Mouse (Mus musculus) heart, postnatal 10 days (tissue): ENCODE measurements at regions not wholly inside any gene's neighbourhood (a gene's known extent, or its start where the extent isn't known, plus 50 kb on each side); places are given as distances from the start of the nearest gene placed in this dataset.

Experiments
- DNase-seq, 2 experiments: peaks; one replicate each; pipeline ENCODE4 v3.0.0; 2021
- intact Hi-C: fragments of 180-260 bp; cut with DNase I; formaldehyde crosslinking; loops from one replicate; pipeline ENCODE4 v1.15.1; 2025

- intact Hi-C loops: no loop called here
Measured at GRCm38 (mm10) chr8:26437571-26437970, 318.2 kb downstream of the Gm45692 start.

GRCm38 (mm10) chr8:26438246-26438862, 319.0 kb downstream of the Gm45692 start:
- intact Hi-C loops: no loop called here
- DNase-seq: no peak

More at GRCm38 (mm10) chr8:26437571-26437970, 318.2 kb downstream of the Gm45692 start:
- DNase-seq: no peak

DNA sequence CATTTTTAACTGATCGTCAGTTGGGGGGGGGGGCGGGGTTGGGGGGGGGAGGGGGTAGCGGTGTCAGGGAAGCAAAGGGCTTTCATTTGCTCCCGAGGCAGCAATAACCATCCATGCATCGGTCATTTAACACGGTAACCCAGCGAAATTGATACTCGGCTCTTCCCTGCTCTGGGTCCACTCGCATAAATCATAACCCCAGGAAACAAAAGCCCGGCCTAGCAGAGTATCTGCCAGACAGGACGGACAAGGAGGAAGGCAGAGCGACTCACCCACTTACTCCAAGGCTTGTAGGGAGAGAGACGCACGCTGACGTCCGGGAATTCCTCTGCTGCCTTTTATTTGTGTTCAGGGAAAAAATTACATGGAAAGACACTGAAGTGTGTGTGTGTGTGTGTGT, 319.5 kb downstream of the Gm45692 start:
- intact Hi-C loops: no loop called here

GRCm38 (mm10) chr8:26441268-26442030, 322.1 kb downstream of the Gm45692 start:
- intact Hi-C loops: loop anchor here (2.0 to 5.0 kb wide), 3 partner anchors 59 to 257 kb away; no protein-coding TSS in a partner anchor
- peak; percentile 13 to 32 for DNase-seq

More for the DNA sequence above, 319.5 kb downstream of the Gm45692 start:
- no peak for DNase-seq

- intact Hi-C loops: loop anchor here (1.0 to 5.0 kb wide), 4 partner anchors 61 to 538 kb away; no protein-coding TSS in a partner anchor
- peak; percentile 82 to 90 for DNase-seq
Measured at GRCm38 (mm10) chr8:26443041-26443440, 323.7 kb downstream of the Gm45692 start.

GRCm38 (mm10) chr8:26443735-26444134, 324.4 kb downstream of the Gm45692 start:
- DNase-seq: no peak
- intact Hi-C loops: loop anchor here (1.0 to 5.0 kb wide), 4 partner anchors 61 to 538 kb away; no protein-coding TSS in a partner anchor

GRCm38 (mm10) chr8:26445991-26446390, 326.7 kb downstream of the Gm45692 start:
- no peak for DNase-seq
- intact Hi-C loops: no loop called here

DNA sequence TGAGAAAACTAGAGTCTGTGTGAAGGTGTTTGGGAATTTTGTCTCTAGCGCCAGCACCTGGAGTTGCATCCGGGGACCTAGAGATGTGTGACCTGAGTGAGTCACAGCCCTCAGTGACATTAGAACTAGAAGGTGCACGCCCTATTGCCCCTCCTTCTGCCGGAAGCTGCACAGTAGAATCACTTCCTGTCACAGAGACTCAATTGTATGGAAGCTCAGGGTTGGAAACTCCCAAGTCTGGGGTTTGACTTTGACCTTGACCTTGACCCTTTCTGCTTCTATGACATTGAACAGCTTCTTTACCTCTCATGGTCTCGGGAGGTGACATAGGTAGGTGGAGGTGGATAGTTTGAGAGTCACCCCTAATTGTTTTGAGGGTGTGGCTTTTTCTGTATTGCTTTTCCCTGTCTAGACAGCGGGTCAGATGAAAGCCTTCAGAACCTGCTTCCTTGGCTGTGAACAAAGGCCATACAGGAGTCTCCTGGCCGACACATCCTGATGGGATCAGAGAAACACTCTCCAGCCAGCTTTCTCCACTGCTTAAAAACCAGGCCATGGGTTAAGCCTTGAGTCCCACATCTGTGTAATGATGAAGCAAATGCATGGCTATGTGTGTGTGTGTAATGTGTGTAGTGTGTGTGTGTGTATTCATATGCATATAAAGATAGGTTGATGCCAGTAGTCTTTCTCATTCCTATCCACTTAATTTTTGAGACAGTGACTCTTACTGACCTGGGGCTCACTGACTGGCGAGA, 328.7 kb downstream of the Gm45692 start:
- no peak for DNase-seq

DNA sequence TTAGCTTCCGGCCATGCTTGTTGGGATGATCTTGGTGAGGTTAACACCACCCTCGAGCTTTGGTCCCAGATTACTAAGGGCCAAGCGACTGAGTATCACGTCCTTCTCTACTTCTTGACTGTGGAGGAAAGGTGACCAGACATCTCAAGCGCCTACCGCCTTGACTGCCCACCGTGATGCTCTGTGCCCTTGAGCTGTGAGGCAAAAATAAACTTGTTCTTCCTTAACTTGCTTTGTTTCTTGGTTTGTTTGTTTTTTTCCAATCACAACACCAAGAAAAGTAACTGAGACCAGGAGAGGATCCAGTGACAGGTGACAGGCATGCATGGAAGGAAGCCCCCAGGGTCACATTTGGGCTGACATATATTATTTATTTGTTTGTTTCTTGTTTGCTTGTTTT, 330.0 kb downstream of the Gm45692 start:
- DNase-seq: no peak
- intact Hi-C loops: no loop called here

More for the DNA sequence above, 328.7 kb downstream of the Gm45692 start:
- intact Hi-C loops: no loop called here

DNA sequence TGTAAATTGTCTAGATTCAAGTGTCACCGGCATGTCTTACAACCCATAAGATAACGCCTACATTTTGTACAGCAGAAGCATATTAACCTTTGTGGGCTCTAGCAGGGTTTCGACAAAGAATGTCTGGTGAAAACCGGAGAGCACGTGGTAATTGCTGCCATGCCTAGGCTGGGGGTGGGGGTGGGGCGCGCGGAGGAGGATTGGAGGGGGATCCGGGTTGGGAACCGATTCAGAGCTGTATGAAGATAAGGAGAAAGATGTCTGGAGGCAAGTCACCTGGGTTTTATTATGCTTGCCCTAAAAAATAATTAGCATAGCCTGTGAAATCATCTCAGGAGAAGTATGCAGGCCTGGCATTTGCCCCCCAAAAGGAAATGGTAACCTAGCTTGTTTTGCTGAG, 331.2 kb downstream of the Gm45692 start:
- DNase-seq: no peak
- intact Hi-C loops: no loop called here

DNA sequence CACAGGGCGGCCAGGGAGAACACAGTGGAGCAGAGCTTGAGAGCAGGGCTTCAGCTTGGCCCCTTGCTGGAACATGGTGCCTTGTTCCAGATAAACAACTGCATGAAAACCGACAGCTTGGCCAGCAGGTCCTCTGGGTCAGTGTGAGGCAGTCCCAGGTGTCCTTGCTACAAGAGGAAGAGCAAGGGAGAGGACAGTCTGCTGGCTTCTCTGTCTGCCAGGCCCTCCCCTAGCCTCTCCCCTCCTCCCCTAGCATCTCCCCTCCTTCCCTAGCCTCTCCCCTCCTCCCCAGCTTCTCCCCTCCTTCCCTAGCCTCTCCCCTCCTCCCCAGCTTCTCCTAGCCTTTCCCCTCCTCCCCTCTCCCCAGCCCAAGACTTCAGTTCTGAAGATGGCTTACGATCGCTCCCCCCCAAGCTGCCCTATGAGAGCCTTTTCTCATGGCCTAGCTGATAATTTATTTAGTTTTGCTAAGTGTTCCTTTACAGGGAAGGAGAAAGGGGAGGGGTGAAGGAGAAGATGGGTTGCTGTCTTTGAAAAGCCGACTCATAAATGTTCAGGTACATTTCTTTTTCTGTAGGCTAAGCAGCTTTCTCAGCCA, 333.7 kb downstream of the Gm45692 start:
- no peak for DNase-seq
- intact Hi-C loops: no loop called here

DNA sequence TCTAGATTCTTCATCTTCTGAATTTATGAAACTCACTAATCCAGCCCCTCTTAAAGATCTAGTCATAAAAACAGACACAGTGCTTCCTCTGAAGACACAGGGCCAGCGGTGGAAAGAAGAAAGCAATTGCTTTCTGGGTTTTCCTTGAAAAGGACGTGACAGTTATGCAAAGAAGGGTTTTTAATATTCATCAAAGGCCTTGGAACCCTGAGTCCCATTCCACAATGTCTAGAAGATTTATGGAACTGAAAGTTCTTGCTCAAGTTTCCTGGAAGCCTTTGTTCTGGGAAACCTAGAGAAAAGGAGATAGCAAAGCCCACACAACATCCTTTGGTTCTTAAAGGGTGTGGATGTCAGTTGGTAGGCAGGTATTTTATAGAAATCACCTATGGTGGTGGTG, 346.0 kb downstream of the Gm45692 start:
- intact Hi-C loops: no loop called here
- DNase-seq: no peak

- DNase-seq: no peak
- intact Hi-C loops: no loop called here
Measured at GRCm38 (mm10) chr8:26468441-26468840, 349.1 kb downstream of the Gm45692 start.

DNA sequence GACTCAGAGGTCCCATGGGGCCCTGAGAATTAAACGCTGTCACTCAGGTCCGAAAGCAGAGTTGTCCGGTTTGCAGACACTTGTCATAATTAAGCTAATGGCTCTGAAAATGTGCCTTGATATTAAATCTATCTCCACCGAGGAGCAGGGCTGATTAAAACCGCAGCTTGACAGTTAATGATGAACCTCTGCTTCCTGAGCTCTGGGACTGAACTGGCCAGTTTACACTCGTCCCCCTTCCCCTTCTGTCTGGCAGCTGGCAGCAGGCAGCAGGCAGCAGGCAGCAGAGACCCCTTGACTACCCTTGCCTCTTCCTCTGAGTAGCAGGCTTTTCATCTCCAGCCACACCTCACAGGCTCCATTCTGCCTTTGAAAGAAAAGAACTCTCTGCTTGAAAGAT, 350.4 kb downstream of the Gm45692 start:
- intact Hi-C loops: no loop called here
- no peak for DNase-seq

DNA sequence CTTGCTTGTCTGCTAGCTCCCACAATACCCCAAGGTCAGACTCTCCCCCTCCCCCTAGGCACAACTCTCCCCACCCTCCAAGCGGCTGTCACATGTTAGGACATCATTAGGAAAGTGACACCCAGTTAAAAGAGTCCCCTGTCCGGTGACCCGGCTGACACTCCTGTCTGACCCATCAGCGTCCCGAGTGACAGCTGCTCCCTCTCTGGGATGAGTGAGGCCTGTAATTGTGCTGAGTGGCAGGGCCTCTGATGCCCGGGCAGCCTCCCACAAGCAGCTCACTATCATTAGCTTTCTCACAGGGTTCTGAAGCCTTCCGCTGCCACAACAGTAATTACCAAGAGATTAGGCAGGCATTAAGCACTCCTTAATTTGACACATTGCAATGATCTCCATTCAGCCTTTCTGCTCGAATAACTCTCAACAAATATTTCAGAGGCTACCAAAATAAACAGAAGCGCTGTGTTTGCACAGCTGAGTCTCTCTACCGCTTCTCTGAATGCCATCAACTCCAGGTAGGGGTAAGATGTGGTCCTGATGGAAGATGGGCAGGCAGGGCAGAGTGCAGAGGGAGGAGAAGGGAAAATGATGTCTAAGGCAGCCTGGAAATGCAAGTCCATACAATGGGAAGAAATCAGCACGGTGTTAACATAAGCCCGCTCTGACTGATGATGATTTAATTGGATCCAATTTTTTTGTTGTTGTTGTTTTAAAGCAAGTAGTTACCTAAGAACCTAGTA, 352.6 kb downstream of the Gm45692 start:
- intact Hi-C loops: no loop called here
- no peak for DNase-seq

DNA sequence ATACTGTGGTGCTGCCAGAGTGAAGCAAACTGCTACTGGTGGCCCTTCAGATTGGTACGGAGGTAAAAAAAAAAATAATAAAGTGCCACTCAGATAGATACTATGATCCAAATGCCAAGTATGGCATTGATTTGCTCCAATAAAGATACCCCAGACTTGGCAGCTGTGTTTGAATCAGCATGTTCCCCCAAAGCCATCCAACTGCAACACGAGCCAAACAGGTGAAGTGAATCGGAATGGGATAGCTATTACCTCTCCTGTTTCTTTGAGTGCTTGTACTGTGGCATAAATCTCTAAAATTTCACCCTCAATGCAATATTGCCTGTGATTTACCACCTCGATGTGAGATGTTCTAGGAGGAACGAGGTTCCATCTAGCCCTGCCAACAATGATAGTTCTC, 365.4 kb downstream of the Gm45692 start:
- DNase-seq: no peak
- intact Hi-C loops: no loop called here

DNA sequence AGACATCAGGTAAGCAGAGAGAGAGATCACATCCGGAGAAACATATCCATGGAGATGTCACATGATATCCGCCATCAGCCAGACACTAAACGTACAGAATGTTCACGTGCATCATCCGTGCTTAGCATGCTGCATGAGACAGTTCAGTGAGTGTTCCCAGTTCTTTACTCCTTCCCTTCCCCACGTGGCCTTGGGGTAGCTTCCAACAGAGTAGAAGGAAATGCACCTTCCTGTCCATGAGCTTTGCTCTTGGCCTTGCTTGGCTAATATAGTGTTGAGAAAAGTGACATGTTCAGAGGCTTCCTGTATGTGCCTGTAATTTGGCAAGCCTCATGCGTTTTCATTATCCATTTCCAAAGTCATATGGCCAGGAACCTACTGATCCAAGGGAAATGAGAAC, 368.5 kb downstream of the Gm45692 start:
- intact Hi-C loops: no loop called here
- no peak for DNase-seq

DNA sequence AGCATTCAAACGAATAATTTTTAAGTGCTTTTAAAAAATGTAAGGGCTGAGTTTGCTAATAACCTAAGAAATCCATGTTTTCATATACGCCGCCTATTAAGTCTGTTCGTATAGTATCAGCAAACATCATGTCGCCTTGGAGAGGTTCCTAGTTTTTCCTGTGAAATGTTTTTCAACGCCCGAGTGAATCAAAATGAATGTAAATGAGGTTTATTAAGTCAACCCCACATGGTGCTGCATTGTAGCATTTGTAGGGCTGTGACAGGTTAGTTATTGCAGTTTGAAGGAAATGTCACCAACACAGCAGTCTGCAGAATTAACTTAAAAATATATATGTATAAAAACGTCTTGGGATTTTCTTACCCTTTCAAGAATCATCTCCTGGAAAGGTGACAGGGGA, 369.3 kb downstream of the Gm45692 start:
- intact Hi-C loops: no loop called here
- DNase-seq: no peak

- no peak for DNase-seq
- intact Hi-C loops: no loop called here
Measured at GRCm38 (mm10) chr8:26501196-26501813, 382.0 kb downstream of the Gm45692 start.
